Mouse (Mus musculus) mature B cell (primary cell): ENCODE data around the gene Itpr1.

ENCODE experiments used
- in situ Hi-C: fragments of 300-500 bp; cut with MboI; formaldehyde crosslinking; loops from 2 replicates; pipeline ENCODE4 v1.14.3; 2019

Itpr1 gene

DNA sequence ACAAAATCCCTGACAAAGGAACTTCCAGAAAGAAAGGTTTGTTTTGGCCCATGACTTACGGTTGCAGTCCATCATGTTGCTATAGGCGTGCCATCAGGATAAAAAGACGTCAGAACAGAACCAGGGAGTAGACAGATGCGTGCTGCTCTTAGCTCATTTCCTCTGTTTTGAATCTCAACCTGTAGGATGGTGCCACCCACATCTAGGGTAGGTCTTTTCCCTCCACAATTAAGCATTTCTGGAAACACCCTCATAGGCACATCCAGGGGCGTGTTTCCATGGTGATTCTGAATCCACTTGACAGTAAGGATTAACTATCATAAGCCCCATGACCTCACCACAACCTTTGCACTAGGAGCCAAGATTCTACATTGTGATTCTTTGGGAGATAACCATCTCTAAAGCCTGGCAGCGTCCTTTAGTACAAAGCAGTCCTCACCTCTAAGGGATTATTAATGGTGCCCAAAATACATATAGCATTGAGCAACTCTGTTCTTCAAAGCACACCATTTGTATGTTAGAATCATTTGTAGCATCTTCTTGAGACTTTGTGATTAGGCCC, 111.6 kb downstream of the Itpr1 start:
- in situ Hi-C loops, result no loop called here

DNA sequence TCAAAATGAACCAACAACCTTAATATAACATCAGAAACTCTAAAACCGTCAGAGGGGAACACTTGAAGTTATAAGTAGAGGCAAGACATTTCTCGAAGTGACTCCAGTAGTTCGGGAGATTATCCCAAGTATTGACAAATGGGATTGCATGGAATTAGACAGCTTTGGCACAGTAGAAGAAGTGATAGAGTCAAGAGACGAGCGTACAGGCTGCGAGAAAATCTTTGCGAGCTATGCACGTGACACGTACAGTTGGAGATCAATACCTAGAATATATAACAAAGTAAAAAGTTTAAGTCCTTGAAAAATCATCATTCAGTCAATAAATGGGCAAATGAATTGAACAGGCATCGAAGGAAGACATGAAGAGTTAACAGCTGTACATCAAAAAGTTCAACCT, 112.5 kb downstream of the Itpr1 start:
- in situ Hi-C loops, result no loop called here

DNA sequence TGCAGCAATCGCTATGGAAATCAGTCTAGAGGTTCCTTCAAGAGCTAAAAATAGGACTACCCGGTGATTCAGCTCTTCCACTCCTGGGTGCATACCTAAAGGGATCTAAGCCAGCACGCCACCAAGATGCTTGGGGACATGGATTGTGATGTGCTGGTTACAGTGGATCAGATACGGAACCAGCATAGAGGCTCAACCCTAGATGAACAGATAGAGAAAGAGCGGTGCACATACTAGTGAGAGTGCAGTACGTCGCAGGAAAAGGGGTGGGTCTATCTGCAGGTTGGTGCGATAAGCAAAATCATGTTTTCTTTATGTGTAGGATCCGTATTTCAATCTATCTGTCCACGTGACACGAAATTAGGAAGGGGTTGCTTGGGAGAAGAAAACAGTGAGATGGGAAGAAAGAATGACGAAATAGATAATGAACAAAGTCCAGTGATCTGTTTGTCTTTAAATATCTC, 113.1 kb downstream of the Itpr1 start:
- in situ Hi-C loops, result no loop called here

DNA sequence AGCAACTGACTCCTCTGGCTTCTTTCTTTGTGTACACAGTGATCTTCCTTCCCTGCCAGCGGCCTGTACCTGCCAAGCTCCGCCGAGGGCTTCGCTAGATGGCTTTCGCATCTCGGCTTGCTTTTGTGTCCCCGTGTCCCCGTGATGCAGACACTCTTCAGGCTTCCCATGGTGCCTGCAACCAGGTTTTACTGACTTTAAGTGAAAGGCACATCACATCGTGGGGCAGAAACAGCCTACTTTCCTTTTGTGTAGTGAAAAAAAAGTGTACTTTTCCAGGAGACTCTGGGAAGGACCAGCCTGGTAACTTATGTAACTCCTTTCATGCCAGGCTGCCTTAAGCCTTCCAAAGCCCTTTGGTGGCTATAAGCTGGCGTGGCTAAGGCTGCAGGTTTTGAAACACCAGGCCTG, 113.9 kb downstream of the Itpr1 start:
- in situ Hi-C loops, result no loop called here

DNA sequence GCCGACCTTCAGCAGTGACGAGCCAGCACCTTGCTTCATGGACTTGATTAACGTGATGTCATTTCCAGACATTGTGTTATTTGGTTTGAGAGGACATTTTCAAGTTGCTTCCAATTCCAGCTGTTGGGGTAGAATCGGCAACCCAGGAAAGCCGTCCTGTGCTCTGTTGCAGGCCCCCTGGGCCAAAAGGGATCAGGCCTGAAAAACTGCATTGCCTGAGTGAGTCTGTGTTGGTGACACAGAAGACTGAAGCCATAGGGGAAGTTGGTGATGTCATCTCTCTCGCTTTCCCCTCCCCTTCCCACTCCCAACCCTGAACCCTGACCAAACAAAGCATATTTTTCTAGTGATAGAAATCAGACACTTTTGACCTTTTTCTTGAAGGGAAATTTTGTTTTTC, 114.7 kb downstream of the Itpr1 start:
- in situ Hi-C loops, result no loop called here

DNA sequence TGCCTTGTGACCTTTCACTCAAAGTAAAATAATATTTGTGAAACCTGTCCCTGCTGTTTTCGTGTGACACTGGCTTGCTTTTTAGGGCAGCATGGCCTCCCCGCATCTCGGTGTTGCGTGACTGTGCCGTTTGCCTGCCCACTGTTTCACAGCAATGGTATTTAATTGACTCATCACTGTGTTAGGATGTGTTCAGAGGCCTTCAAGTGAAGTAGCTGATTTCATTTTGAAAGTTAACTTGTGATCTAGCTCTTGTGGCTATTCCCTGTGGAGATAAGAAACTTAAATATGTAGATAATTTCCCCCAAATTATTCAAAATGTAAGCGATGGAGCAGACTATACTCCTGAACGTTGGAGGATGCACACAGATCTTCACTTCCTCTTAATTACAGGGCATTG, 115.4 kb downstream of the Itpr1 start:
- in situ Hi-C loops, result no loop called here

DNA sequence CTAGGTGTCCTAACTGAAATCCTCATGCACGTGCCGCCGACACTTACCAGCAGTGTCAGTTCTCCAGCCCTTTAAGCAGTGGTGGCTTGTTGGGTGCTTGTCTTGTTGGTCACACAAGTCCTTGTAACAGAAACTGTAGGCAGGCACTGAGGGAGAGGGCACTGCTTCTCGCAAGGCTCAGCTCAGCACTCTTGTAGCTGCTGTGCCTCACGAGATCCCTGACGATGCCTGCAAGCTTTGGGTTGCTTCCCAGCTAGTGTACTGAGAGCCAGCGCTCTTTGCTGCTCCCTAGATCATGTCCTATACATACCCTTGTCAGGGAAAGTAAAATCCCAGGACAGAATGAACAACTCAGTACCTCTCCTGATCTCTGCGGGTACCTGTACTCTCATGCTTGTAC, 117.6 kb downstream of the Itpr1 start:
- in situ Hi-C loops, result no loop called here

DNA sequence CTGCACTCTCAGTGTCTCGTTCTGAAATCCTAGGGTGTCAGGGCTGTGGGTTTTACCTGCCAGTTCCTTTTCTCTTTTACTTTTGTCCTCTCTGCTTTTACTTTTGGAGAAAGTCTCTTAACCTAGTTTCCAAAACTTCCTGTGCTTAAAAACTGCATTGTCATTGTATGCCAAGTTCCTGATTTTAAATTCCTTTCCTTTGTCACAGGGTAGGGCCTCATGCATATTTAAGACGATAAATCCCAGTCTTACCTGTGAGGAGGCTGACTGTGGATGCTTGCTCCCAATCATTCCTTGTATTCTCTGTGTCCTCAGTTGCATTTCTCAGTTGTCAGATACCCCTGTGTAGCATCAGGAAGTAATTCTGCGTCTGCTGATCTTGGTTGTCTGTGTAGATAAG, 118.4 kb downstream of the Itpr1 start:
- in situ Hi-C loops, result no loop called here

DNA sequence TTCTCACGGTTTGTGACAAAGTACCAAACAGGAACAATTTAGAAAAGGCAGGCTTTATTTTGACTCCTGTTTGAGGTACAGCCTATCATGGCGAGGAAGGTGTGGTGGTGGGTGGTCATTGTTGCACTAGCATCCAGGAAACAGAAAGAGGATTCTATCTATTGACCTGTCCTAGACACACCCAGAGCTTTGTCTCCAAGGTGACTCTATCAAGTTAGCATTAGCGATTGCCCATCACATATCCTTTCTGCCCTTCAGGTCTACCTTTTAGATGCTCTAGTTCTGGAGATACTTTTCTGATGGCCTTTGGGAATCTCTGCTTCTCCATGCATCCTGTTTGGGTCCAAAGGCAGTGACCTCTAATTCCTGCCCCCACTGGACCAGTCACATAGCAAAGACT, 121.2 kb downstream of the Itpr1 start:
- in situ Hi-C loops, result no loop called here

DNA sequence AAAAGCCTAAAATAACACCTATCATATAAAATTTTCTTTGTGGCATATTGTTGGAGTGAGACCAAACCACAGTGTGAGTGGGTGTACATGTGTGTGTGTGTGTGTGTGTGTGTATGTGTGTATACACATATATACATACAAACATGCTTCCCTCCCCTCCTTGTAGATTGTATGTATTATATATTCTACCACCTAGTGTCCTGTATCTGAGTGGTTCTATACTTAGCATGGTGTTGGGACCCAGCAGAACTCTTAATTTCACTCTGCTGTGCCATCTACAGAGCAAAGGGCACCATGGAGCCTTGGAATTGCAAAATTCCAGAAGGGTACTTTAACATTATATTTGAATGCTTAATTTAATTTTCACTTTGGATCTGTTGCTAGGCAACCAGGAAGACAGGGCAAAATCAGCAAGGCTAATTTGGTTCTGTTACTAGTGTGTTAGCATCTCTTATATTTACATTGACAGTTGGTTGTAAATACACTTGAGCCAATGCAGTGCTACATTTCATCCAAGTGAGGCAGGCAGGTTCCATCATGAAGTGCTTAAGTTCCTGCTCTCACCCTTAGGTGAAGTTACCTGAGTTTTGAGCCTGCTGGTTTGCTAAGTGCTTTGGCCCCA, 122.4 kb downstream of the Itpr1 start:
- in situ Hi-C loops, result no loop called here

DNA sequence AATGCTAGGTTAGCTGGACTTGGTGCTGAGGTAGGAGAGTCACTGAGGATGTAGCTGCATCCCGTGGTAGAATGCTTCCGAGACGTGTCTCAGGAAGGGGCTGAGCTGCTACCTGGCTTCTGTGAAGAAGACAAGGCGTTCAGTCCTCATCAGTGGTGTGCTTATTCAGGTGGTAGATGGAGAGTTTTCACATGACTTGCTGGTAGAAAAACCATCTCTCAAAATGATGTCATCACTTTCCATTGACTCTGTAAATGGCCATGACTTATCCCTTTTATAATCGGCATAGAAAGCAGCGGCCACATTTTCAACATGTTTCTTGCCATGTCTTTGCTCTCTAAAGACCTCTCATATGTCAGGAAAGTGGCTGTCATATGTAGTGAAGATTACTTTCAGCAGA, 123.6 kb downstream of the Itpr1 start:
- in situ Hi-C loops, result no loop called here

DNA sequence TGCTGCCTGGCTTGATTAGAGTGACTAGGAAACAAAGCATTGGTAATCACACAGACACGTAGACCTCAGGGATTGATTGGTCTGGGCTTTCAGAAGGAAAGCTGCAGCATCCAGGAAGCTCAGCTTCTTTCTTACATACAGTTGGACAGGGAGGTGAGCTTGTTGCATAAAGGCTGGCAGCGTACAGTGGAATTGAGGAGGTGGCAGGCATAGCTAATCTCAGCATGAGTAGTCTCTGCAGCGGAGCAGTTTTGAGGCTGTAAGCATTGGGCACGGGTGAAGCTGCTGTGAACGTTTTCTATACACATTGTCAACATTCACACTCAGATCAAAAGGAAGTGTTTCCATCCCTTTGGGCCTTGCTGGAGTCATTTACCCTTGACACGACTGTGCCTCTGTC, 124.4 kb downstream of the Itpr1 start:
- in situ Hi-C loops, result no loop called here

DNA sequence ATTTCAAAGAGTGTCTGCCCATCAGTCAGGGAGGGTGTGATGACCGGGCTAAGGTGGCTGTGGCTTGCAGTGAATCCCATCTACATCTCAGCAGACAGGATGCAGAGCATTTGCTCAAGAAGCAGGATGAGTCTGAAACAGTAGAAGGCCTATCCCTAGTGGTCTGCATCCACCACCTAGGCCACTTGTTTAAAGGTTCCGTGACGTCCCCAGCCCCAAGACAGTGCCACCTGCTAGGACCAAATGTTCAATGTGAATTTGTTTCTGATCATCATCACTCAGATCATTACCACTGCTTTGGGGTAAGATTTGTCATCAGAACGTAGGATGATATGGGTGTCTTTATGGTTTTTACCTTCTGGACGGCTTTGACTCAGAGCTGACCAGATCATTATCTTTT, 125.5 kb downstream of the Itpr1 start:
- in situ Hi-C loops, result no loop called here

DNA sequence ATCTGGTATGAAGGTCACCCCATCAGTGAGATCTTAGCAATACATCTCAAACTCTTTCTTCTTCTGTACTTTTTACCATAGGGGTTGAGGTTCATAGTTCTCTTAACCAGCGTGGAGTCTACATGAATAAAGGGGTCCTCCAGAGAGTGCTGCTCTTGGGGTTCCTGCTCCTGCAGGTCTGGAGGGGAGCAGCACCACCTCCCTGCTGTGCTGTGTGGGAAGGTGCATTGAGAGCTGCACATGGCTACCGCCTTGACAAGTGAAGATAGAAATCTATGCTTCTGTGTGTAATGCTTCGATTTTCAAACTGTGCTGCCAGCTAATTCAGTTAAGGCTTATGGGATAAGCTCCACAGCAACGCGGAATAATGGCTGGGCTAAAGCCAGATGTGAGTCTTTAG, 130.1 kb downstream of the Itpr1 start:
- in situ Hi-C loops, result no loop called here

DNA sequence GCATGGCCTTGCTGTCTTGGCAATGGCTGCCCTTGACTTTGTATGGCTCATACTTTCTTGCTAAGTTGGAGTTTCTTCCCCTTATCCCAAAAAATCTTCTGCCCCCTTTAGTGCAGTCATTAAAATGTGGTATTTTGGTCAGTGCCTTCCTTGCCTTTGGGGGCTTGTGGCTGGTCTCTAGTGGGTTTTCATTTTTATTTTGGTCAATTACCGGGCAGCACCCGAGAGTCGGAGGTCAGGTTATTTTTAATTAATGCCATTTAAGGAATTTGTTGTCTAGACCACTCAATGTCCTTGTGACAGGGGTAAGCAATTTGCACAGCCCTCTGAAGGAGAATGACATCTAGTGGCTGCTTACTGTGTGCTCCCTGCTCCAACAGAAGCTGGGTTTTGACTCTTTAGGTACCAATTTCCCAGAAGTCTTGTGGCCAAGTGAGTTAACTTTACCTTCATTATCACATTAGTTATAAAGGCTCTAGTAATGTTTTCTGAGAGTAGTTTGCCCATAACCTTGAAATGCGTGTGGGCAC, 130.9 kb downstream of the Itpr1 start:
- in situ Hi-C loops, result no loop called here

DNA sequence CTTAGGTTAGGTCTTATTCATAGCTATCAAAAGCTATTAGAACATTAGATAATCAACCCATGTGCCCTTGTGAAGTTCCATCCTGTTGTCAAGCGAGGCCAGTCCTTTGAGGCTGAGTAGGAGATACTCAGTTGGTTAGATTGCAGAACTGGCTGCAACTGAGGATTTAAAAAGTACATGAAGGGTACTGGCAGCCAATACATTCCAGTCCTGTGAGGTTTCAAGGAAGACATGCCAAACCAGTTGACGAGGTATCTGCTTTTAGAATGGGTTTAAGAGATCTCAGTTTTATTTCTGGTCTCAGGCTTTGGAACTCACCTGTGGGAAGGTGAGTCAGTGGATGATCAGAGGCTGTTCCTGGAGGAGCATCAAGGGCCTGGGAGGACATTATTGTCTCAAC, 137.9 kb downstream of the Itpr1 start:
- in situ Hi-C loops, result no loop called here

DNA sequence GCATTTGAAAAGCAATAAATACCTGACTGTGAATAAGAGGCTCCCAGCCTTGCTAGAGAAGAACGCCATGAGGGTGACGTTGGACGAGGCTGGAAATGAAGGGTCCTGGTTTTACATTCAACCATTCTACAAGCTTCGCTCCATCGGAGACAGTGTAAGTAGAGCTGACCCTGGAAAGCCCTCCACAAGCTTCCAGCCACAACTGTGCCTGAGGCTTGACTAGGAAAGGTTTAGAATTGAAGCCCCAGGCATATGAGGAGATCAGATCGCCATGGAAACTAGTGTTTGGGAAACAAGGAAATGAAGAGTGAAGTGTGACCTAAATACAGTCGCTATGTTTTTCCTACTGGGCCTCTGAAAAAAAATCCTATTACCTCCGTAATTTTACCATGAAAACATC, 139.1 kb downstream of the Itpr1 start:
- in situ Hi-C loops, result no loop called here

DNA sequence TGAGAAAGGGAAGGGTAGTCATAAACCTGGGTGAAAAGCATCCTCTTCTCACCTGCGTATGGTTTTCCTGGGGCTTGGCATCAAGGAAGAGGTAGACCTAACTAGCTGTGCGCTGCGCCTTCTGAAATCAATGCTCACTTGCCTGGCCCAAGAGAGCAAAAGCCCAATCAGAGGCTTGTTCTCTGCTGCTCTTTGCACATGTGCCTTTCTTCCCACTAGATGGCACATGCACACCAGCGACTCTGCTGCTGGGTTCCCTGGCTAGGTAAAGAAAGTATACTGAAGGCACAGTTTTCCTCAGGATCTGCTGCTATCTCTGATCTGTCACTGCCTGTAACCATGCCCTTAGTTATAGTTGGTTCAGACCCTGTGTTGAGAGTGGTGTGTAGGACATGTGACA, 154.5 kb downstream of the Itpr1 start:
- in situ Hi-C loops, result no loop called here

DNA sequence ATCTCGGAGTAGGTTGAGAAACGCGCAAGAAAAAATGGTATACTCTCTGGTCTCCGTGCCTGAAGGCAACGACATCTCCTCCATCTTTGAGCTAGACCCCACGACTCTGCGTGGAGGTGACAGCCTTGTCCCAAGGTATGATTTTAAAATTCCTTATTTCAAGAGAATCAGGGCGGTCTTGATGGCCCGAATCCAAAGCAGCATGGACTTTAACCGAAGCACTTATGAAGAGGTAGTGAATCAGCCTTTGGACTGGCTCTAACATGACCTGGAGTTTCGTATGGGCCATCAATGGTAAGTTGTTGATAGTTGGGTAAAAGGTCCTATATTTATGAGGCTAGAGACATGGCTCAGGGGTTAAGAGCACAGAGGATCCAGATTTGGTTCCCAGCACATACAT, 156.1 kb downstream of the Itpr1 start:
- in situ Hi-C loops, result no loop called here

DNA sequence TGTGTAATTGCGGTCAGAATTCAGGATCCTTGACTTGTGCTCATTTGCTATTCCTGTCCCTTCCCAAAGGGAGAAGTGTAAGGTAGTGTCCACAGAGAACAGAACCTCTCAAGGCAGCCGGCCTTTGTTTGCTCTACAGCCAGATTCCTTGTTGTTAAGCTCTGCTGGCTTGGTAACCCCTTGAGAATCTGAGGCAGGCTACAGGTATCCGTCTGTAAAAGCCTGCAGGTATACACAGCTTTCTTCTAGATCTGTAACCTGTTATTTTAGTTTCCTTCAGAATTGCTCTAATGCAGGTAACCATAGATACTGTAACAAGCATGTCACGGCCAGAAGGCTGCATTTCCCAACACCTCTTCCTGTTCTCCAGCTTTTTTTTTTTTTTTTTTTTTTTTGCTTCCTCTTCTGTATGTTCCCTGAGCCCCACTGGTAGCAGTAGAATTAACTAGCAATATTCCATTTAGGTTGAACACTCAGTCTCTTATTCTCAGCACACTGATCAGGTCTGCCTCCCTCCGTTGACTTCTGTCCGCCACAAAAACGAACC, 158.5 kb downstream of the Itpr1 start:
- in situ Hi-C loops, result no loop called here

DNA sequence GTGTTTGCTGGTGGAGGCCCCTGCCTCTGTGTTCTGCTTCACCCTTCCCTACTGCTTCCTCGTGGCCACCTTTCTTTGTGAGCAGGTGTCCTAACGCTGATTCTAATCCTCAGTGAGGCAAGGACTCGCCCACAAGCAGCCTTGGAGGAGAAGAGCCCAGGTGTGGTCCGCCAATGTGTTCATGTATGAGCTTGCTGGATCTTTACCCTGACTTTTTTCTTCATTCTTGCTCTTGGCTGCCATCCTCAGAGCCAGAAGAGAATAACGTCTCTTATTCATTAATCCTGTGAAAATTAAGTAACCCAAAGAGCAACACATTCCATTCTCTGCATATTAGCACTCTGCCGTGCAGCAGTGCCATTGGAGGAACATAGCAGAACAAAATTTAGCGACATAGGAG, 161.1 kb downstream of the Itpr1 start:
- in situ Hi-C loops, result no loop called here

DNA sequence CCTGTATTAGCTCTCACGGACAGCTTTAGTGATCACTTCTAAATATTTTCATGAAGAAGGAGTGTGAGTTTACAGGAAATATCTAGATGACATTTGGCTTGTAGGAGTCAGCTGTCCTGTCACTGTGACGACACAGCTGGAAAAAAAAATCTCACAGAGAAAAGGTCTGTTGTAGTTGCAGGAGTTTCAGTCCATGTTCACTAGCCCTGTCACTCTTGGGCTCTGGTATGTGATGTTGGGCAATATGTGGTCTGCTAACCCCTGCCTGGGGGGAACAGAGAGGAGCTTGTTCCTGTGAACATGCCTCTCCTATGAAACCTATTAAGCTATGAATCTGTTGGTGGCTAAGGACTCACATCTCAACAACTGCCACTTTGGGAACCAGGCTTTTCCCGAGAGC, 166.1 kb downstream of the Itpr1 start:
- in situ Hi-C loops, result no loop called here

DNA sequence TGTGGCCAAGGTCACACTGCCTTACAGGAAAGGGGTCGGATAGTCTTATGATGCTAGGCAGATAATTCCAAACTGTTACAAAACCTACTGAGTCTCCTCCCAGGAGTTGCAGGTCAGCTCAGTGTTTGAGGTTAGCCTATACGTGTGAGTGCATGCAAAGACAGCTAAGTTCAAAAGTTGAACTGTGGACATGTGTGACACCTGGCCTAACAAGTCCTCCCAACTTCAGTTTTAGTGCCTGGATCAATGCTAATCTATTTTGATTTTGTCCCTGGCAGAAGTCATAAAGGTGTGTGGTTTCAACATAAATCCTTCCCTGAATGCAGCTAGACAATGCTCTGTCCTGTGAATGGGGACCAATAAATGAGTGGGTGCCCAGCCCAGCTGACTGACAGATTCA, 167.3 kb downstream of the Itpr1 start:
- in situ Hi-C loops, result no loop called here
